Mouse (Mus musculus) bone marrow macrophage, adult 2 months (primary cell): Measurements from ENCODE around the gene Usp44.

Experiments used
- CTCF ChIP-seq: IDR thresholded peaks from 2 replicates; pipeline ENCODE4 v1.5.1; 2012; ENCODE audit warnings: low read depth, mild to moderate bottlenecking, low read length, moderate library complexity
- POLR2A ChIP-seq: IDR thresholded peaks from 2 replicates; pipeline ENCODE4 v1.6.1; 2012; ENCODE audit warnings: mild to moderate bottlenecking, low read depth, low read length, borderline replicate concordance

DNA sequence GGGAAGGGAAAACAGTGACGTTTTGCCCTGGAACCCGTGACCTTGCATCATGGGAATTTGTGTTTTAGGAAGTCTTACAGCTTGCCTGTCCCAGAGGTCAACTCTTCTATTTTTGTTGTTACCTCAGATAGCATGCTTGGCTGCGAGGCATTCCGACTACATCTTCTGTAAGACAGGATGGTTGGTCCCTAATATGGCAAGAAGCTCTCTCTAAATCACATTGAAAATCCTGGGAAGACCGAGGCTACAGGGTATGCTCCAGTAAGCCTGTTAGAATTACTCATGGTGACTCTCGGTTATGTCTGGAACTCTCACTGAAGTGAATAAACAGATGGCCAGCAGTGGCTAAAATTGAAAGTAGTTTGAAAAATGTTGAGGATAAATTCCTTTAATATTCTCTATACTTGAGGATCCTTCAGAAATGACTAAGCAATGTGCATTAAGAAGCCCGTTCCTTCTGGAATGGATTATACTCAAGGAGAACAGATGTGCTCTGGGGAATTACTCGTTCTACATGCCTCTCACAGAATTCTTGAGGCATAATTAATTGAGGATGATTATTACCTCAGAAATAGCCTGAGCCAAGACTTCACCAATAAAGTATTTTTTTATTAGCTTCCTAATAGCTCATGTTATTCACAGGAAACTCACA, 31.5 kb upstream of the Usp44 start:
- TF ChIP-seq CTCF = no peak
- no peak for TF ChIP-seq POLR2A
